In genomic region chr4:98120706-98121340, GRCm38 (mm10) we compare ENCODE assay signal across 27 mouse cellular contexts.
DNase-seq lines count a peak whose midpoint lies in the region; ATAC-seq lines count a peak whose summit lies in the region.
"Had no signal": no experiment of that assay in that cellular context is flagged by ENCODE, and none has a peak within 500 bp of the region (broad histone marks: within the 10 kb centered on the region; RNA-seq: fewer than 3 reads in every experiment).

No protein-coding gene starts in this region.

- ATAC-seq in intestine, embryonic 14.5 days (replicated peaks; ENCODE audit: low FRiP score, low TSS enrichment, low read depth): no peak
- no peak for ATAC-seq in intestine, embryonic 15.5 days
- 0 out of 2 replicates have a peak, but pooled peaks have one; percentile 16 for ATAC-seq in granulocyte monocyte progenitor cell, adult 5-6 weeks (replicated peaks; ENCODE audit: poor library complexity, severe bottlenecking)
- ATAC-seq: forebrain, embryonic 13.5 days; forebrain, embryonic 16.5 days; hindbrain, postnatal 0 days had no signal

- intact Hi-C loops in heart, postnatal 25 days (cut with DNase I): no loop called here

- no peaks in the 10 kb centered on the region; the same call in 1 of the 2 replicates for H3K4me1 ChIP-seq in intestine, embryonic 14.5 days (replicated peaks; ENCODE audit: control insufficient read depth, insufficient read depth, low read length)
- no peaks in the 10 kb centered on the region for H3K4me1 ChIP-seq in intestine, embryonic 15.5 days (replicated peaks)

- 72% methylated on average over 6 of the region's 6 CpGs for WGBS in intestine, embryonic 14.5 days
- WGBS in intestine, embryonic 15.5 days: 68% methylated on average over 6 of the region's 6 CpGs

- H3K4me2 ChIP-seq in intestine, embryonic 14.5 days (ENCODE audit: low read length): no peak overlapping the region
- H3K4me2 ChIP-seq in intestine, embryonic 15.5 days (replicated peaks): no peak overlapping the region
- H3K4me2 ChIP-seq: embryonic facial prominence, embryonic 13.5 days; forebrain, embryonic 13.5 days; heart, embryonic 13.5 days; hindbrain, embryonic 14.5 days had no signal

- H3K9me3 ChIP-seq in intestine, embryonic 14.5 days (ENCODE audit: control insufficient read depth, low read length): no peaks in the 10 kb centered on the region
- H3K9me3 ChIP-seq in intestine, embryonic 15.5 days: no peaks in the 10 kb centered on the region
- H3K9me3 ChIP-seq: embryonic facial prominence, embryonic 10.5 days; embryonic facial prominence, embryonic 13.5 days; forebrain, embryonic 10.5 days; heart, embryonic 13.5 days had no signal

- H3K27me3 ChIP-seq in intestine, embryonic 14.5 days (replicated peaks; ENCODE audit: control insufficient read depth, insufficient read depth, low read length): no peaks in the 10 kb centered on the region
- H3K27me3 ChIP-seq in intestine, embryonic 15.5 days (replicated peaks): no peaks in the 10 kb centered on the region
- H3K27me3 ChIP-seq: embryonic facial prominence, embryonic 13.5 days; forebrain, embryonic 13.5 days; heart, embryonic 13.5 days had no signal

- H3K9ac ChIP-seq in intestine, embryonic 14.5 days (ENCODE audit: low read length): no peak overlapping the region
- no peak overlapping the region for H3K9ac ChIP-seq in intestine, embryonic 15.5 days
- H3K9ac ChIP-seq: embryonic facial prominence, embryonic 13.5 days; forebrain, embryonic 13.5 days; heart, embryonic 13.5 days; hindbrain, embryonic 14.5 days had no signal

- no peak overlapping the region for H3K27ac ChIP-seq in intestine, embryonic 14.5 days (ENCODE audit: low read depth)
- no peak overlapping the region for H3K27ac ChIP-seq in intestine, embryonic 15.5 days
- H3K27ac ChIP-seq: embryonic facial prominence, embryonic 10.5 days; embryonic facial prominence, embryonic 13.5 days; forebrain, embryonic 10.5 days; forebrain, embryonic 13.5 days; gastrocnemius, adult 2 months; heart, embryonic 13.5 days; hindbrain, embryonic 14.5 days; hindbrain, postnatal 0 days had no signal

- DNase-seq in heart, adult 11 months: peak; percentile 90
- DNase-seq in heart, postnatal 25 days (ENCODE audit: low spot score): no peak
- peak; percentile 23 for DNase-seq in intestine, embryonic 14.5 days (ENCODE audit: low spot score)
- peak; percentile 70 for DNase-seq in NIH3T3 (ENCODE audit: low read depth)
- no peak for DNase-seq in kidney, adult 8-10 months
- DNase-seq: adrenal gland, postnatal 10 days; adrenal gland, postnatal 36 days; B cell, adult 2 months; cerebellum, adult 18-20 months; cerebellum, adult 9-10 months; cerebellum, postnatal 14 days; gastrocnemius, adult 2 months; gastrocnemius, postnatal 14 days; heart, postnatal 36 days; kidney, adult 11 months; kidney, adult 9 months had no signal

- no peak overlapping the region for H3K4me3 ChIP-seq in intestine, embryonic 14.5 days (ENCODE audit: low read depth, low read length)
- no peak overlapping the region for H3K4me3 ChIP-seq in intestine, embryonic 15.5 days (replicated peaks)
- H3K4me3 ChIP-seq: embryonic facial prominence, embryonic 10.5 days; embryonic facial prominence, embryonic 13.5 days; erythroblast, embryonic 14.5 days; forebrain, embryonic 10.5 days; forebrain, embryonic 13.5 days; gastrocnemius, adult 2 months; heart, embryonic 13.5 days had no signal

- H3K36me3 ChIP-seq in intestine, embryonic 14.5 days (ENCODE audit: control insufficient read depth, insufficient read depth, low read length): no peaks in the 10 kb centered on the region
- no peaks in the 10 kb centered on the region for H3K36me3 ChIP-seq in intestine, embryonic 15.5 days
- H3K36me3 ChIP-seq: embryonic facial prominence, embryonic 10.5 days; embryonic facial prominence, embryonic 13.5 days; forebrain, embryonic 10.5 days had no signal

Comparison
In these comparisons a context has a peak if more than half of its experiments do, and no peak if none do; other contexts are left out.
1. DNase-seq: peak in heart, adult 11 months (single experiment), intestine, embryonic 14.5 days (single experiment) and NIH3T3 (single experiment); none in heart, postnatal 25 days (single experiment) and kidney, adult 8-10 months (0 of 2).